Mouse (Mus musculus) lung, postnatal 0 days (tissue): Measurements from ENCODE around the gene Tma7.

Source experiments
- CTCF ChIP-seq: IDR thresholded peaks from 2 replicates; pipeline ENCODE4 v1.5.1; 2016; ENCODE audit warnings: antibody characterized with exemption, mild to moderate bottlenecking
- EP300 ChIP-seq: IDR thresholded peaks from 2 replicates; pipeline ENCODE4 v1.6.1; 2016; ENCODE audit warnings: antibody characterized with exemption, mild to moderate bottlenecking, control low read depth

GRCm38 (mm10) chr9:109028421-109028820 is 54.0 kb downstream of the Tma7 start:
- TF ChIP-seq CTCF (no peak), EP300 (no peak)
